Mouse (Mus musculus) myocyte (in vitro differentiated cells): Measurements from ENCODE around the gene Ugt1a7c. TPM values are rescaled to one million over a fixed set of nuclear protein-coding genes. Genes with fewer than 3 reads are reported as not detected.

Source experiments
- H3K27me3 ChIP-seq: one replicate; pipeline ENCODE4 v1.6.1; 2011; ENCODE audit not compliant: control insufficient read depth, insufficient read depth, insufficient read length
- H3K36me3 ChIP-seq: one replicate; pipeline ENCODE4 v1.6.1; 2011; ENCODE audit not compliant: control insufficient read depth, insufficient read depth
- H3K4me2 ChIP-seq: one replicate; pipeline ENCODE4 v1.6.1; 2011; ENCODE audit warnings: low read depth, control low read depth
- H3K4me3 ChIP-seq: one replicate; pipeline ENCODE4 v1.5.1; 2011; ENCODE audit warnings: mild to moderate bottlenecking, control low read depth, moderate library complexity
- H3K79me2 ChIP-seq: one replicate; pipeline ENCODE4 v1.6.1; 2011; ENCODE audit not compliant: control insufficient read depth, insufficient read depth
- H3ac ChIP-seq: one replicate; pipeline ENCODE4 v1.6.1; 2011; ENCODE audit not compliant: control insufficient read depth, insufficient read length
- CEBPB ChIP-seq: IDR thresholded peaks from 2 replicates; pipeline ENCODE4 v1.6.1; 2011; ENCODE audit warnings: mild to moderate bottlenecking, moderate library complexity; ENCODE audit not compliant: poor library complexity, insufficient read depth, severe bottlenecking
- E2F4 ChIP-seq: IDR thresholded peaks from one replicate; pipeline ENCODE4 v1.6.1; 2011; ENCODE audit warnings: mild to moderate bottlenecking, control low read depth, moderate library complexity; ENCODE audit not compliant: insufficient read depth
- MAX ChIP-seq: IDR thresholded peaks from one replicate; pipeline ENCODE4 v1.6.1; 2011; ENCODE audit warnings: low read depth, mild to moderate bottlenecking, control low read depth
- MYOD1 ChIP-seq, 3 experiments: IDR thresholded peaks; one replicate each; pipeline ENCODE4 v1.6.1; 2011; ENCODE audit warnings: control low read depth in 2 of 3, low read depth in 2 of 3, mild to moderate bottlenecking in 2 of 3, moderate library complexity in 1 of 3; ENCODE audit not compliant: insufficient read length in 2 of 3, control insufficient read depth in 1 of 3
- MYOG ChIP-seq, 3 experiments: IDR thresholded peaks; one replicate each; pipeline ENCODE4 v1.6.1; 2011; ENCODE audit warnings: control low read depth in 2 of 3, low read depth in 2 of 3, mild to moderate bottlenecking in 2 of 3; ENCODE audit not compliant: insufficient read length in 2 of 3, control insufficient read depth in 1 of 3, insufficient read depth in 1 of 3
- POLR2A ChIP-seq: IDR thresholded peaks from one replicate; pipeline ENCODE4 v1.6.1; 2011; ENCODE audit warnings: low read depth, mild to moderate bottlenecking, control low read depth, moderate library complexity; ENCODE audit not compliant: insufficient read length
- POLR2AphosphoS2 ChIP-seq: IDR thresholded peaks from one replicate; pipeline ENCODE4 v1.6.1; 2011; ENCODE audit warnings: low read depth, control low read depth; ENCODE audit not compliant: insufficient read length
- REST ChIP-seq: IDR thresholded peaks from one replicate; pipeline ENCODE4 v1.6.1; 2011; ENCODE audit warnings: mild to moderate bottlenecking, control low read depth, moderate library complexity; ENCODE audit not compliant: insufficient read depth, insufficient read length
- SRF ChIP-seq: IDR thresholded peaks from one replicate; pipeline ENCODE4 v1.6.1; 2011; ENCODE audit warnings: low read depth; ENCODE audit not compliant: control insufficient read depth, insufficient read length
- TCF12 ChIP-seq: IDR thresholded peaks from one replicate; pipeline ENCODE4 v1.6.1; 2011; ENCODE audit warnings: mild to moderate bottlenecking, control low read depth; ENCODE audit not compliant: poor library complexity, insufficient read depth, severe bottlenecking
- TCF3 ChIP-seq: IDR thresholded peaks from one replicate; pipeline ENCODE4 v1.6.1; 2011; ENCODE audit warnings: low read depth, control low read depth; ENCODE audit not compliant: insufficient read length
- USF1 ChIP-seq: IDR thresholded peaks from one replicate; pipeline ENCODE4 v1.6.1; 2011; ENCODE audit warnings: low read depth, mild to moderate bottlenecking, control low read depth, moderate library complexity
- polyA plus RNA-seq: library from polyadenylated mRNA; unstranded; fragments of >200 nt; fragmentation: generic; extraction: Trizol; gene quantifications from one replicate; pipeline ENCODE4 v1.2.1, GENCODE M21; 2012; ENCODE audit warnings: missing spikeins

Gene Ugt1a7c
- polyA plus RNA-seq, 1 experiment: 0.18 TPM

DNA sequence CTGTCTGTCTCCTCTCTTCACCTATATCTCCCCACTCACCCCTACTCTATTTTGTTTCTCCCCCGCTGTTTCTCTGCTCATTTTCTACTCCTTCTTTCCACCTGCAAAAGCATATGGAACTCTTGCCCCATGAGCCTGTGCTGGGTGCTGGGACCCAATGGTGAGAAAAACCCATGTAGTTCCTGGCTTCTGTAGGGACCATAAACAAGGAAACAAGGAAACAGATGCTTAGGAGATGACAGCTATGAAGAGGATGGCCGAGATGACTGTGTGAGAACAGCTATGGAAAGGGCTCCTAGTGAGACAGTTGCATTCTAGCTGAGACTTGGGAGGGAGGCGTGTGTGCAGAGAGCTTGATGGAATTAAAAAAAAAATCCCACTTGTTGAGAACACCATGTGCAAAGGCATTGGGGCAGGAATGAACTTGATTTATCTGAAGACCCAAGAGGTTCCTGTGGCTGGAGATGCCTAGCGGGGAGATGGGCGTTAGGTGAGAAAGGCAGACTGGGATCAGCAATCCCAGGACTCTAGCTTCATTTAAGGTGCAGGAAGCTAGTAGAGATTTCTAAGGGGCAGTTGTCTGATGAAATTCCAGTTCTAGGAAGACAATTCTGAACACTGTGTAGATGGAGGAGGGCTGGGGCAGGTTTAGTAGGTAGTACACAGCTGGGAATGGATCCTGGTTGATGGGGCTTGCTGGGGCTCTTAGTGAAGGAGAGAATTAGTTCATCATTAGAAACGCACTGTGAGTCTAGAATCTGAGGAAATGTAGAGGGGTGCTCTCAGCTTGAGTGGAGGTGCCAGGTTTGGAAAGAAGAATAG is 136.3 kb downstream of the Ugt1a7c start:
- Histone ChIP-seq H3K79me2 (no peaks in the 10 kb centered on the region), H3K4me2 (no peak overlapping the region), H3ac (no peak overlapping the region), H3K36me3 (no peaks in the 10 kb centered on the region), H3K27me3 (peaks cover 16% of the 10 kb centered on the region), H3K4me3 (no peak overlapping the region)
- TF ChIP-seq CEBPB (no peak), MAX (no peak), E2F4 (no peak), TCF12 (no peak)

DNA sequence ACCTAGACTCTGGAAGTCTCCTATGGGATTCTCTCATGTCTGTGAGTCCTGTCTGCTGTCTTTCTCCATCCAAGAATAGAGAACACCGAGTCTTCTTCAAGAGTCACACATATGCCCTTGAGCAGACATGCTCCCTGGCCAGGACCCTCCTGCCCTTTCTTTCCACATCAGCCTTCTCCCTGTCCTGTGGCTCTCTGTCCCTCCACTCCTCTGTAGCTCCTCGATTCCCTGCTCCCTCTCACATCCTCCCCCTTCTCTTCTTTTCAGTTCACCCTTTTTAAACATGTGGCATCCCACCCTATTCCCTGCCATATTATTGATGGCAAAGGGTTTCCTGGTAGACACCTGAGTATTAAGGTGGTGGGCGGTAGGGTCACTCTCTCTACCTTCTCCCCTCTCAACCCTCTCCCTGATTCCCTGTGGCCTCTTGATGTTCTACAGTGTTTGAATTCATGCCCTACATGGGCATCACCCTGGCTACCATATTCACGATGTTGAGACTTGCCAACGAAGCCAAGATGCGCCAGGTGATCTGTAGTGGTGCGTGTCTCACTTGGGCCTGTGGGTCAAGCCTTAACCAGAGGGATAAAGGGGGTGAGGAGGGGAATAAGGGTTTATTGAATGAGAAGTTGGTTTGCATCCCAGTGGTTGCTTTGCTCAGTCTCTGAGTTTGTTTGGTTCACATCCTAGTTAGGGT is 137.1 kb downstream of the Ugt1a7c start:
- TF ChIP-seq MAX: no peak
- peaks cover 16% of the 10 kb centered on the region for H3K27me3 ChIP-seq
- no peak overlapping the region for H3K4me2 ChIP-seq
- no peaks in the 10 kb centered on the region for H3K79me2 ChIP-seq
- H3K4me3 ChIP-seq: no peak overlapping the region
- no peak overlapping the region for H3ac ChIP-seq
- no peaks in the 10 kb centered on the region for H3K36me3 ChIP-seq

DNA sequence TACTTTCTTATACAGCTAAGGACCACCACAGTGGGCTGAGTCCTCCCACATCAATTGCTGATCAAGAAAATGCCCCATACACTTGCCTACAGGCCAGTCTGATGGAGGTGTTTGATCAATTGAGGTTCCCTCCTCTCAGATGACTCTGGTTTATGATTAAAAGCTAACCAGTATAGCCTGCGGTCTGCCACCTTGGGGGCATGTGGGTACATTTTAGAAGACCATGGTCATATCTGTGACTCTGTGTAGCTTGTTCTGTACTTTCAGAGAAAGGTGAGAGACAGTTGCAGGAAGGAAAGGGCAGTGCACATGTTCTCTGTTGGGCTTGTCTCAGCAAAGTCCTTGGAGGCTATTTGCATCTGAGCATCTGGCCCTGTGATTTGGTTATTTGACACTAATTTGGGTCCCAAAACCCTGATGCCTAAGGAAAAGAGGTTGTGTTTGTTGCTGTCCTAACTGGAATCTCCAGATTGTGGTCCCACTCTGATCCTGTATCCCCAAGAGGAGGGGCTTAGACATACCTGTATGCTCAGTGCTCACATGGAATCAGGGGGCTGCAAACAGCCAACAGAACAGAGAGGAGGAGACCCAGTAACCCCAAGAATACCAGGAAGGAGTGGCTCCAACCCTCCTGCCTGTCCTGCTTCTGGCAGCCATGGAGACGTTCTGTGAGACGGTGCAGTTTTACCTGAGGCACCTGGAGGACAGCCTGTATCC is 138.0 kb downstream of the Ugt1a7c start:
- no peak for TF ChIP-seq POLR2A
- no peak for TF ChIP-seq TCF12
- no peak for TF ChIP-seq MYOG (IDR thresholded peaks at IDR 0.05; ENCODE audit: control insufficient read depth in 1 of 3, insufficient read depth in 1 of 3, insufficient read length in 2 of 3, low read depth in 2 of 3)
- TF ChIP-seq MAX: no peak
- no peak for TF ChIP-seq REST
- TF ChIP-seq E2F4: no peak
- H3K4me3 ChIP-seq: no peak overlapping the region
- no peaks in the 10 kb centered on the region for H3K36me3 ChIP-seq
- no peak overlapping the region for H3ac ChIP-seq
- H3K4me2 ChIP-seq: no peak overlapping the region
- peaks cover 23% of the 10 kb centered on the region for H3K27me3 ChIP-seq
- no peaks in the 10 kb centered on the region for H3K79me2 ChIP-seq

DNA sequence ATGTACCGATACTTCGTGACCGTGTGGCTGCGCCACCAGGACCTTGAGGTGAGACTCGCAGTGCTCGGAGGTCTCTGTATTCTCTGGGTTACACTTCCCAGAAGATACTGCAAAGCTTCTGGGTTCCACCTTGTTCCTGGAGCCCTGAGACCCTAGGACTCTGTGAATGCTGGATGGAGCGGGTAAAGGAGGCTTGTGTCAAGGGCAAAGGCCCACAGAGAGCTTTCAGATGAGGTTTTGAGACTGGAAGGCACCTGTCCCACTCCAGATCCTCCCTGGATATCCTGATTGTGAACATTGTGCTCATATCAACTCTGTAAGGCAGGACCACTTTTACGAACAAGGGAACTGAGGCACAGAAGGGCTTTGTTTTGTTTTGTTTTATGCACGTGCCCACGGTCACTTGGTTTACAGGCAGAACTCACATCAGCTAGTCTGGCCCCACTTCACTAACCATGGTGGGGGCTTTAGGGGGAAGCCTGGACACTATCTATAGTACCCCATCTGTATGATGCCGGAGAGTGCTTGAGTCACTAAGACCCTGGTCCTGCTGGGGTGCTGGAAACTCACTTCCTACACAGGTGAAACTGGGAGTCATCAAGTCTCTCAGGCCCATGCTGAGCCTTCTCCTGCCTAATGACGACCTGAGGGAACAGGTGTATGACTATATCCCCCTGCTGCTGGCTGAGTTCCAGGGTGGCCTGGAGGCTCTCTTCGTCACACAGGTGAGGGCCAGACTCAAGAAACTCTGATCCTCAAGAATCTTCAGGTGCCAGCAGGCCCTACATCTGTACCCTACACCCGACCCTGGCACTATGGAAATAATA is 138.8 kb downstream of the Ugt1a7c start:
- H3K4me2 ChIP-seq: no peak overlapping the region

DNA sequence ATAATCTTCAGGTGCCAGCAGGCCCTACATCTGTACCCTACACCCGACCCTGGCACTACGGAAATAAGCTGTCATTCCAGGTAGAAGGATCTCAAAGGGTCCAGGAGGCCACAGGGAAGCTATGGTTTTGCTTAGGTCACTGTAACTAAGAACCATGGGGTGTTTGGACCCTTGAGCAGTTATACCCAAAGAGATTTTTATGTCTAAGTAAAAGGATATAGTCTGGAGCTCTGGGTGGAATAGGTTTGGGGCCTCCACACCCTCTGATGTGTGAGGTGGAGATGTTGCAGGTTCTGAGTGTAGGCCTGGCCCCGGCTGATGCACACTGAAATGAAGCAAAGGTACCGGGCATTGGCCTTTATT is 139.4 kb downstream of the Ugt1a7c start:
- Histone ChIP-seq H3K27me3 (peaks cover 23% of the 10 kb centered on the region), H3K4me3 (no peak overlapping the region), H3K36me3 (no peaks in the 10 kb centered on the region), H3ac (no peak overlapping the region), H3K4me2 (no peak overlapping the region), H3K79me2 (no peaks in the 10 kb centered on the region)
- TF ChIP-seq MAX: no peak
- no peak for TF ChIP-seq POLR2A
- TF ChIP-seq TCF3: no peak
- TF ChIP-seq CEBPB: no peak
- no peak for TF ChIP-seq POLR2AphosphoS2
- no peak for TF ChIP-seq TCF12
- no peak for TF ChIP-seq E2F4
- no peak for TF ChIP-seq SRF
- no peak for TF ChIP-seq REST
- TF ChIP-seq MYOG (IDR thresholded peaks at IDR 0.05; ENCODE audit: control insufficient read depth in 1 of 3, insufficient read depth in 1 of 3, insufficient read length in 2 of 3, low read depth in 2 of 3): no peak
- no peak for TF ChIP-seq USF1
- no peak for TF ChIP-seq MYOD1 (IDR thresholded peaks at IDR 0.05; ENCODE audit: control insufficient read depth in 1 of 3, insufficient read length in 2 of 3, low read depth in 2 of 3)

More for the DNA sequence above, 138.8 kb downstream of the Ugt1a7c start:
- Histone ChIP-seq H3K4me3 (no peak overlapping the region), H3ac (no peak overlapping the region), H3K27me3 (peaks cover 23% of the 10 kb centered on the region), H3K36me3 (no peaks in the 10 kb centered on the region), H3K79me2 (no peaks in the 10 kb centered on the region)
- TF ChIP-seq MYOD1 (IDR thresholded peaks at IDR 0.05; ENCODE audit: control insufficient read depth in 1 of 3, insufficient read length in 2 of 3, low read depth in 2 of 3) (no peak), POLR2AphosphoS2 (no peak), TCF12 (no peak), CEBPB (no peak), SRF (no peak), MAX (no peak), POLR2A (no peak), REST (no peak), MYOG (IDR thresholded peaks at IDR 0.05; ENCODE audit: control insufficient read depth in 1 of 3, insufficient read depth in 1 of 3, insufficient read length in 2 of 3, low read depth in 2 of 3) (no peak), TCF3 (no peak), USF1 (no peak), E2F4 (no peak)
